In the genomic region with DNA sequence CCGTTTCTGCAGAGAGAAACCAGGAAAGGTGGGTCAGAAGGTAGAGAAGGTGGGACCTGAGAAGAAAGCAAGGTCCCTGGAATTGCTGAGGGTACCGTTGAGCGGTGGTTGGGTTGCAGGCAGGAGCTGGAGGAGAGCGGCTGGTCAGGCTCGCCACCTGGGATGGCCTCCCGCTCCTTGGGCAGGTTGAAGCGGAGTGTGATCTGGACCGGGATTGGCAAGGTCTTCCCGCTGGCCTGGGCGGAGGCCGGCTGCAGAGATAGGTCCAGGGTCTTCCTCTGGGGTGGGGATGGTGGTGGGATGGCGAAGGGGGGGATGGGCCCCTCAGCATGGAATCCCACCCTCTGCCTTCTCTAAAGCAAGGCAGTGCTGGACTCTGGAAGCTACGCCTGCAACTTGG, we compare ENCODE assay signal across 9 mouse cellular contexts. TPM values are rescaled to one million over a fixed set of nuclear protein-coding genes. Genes with fewer than 3 reads are reported as not detected.
DNase-seq lines count a peak whose midpoint lies in the region; ATAC-seq lines count a peak whose summit lies in the region.
"Had no signal": no experiment of that assay in that cellular context is flagged by ENCODE, and none has a peak within 500 bp of the region (broad histone marks: within the 10 kb centered on the region; RNA-seq: fewer than 3 reads in every experiment).

No protein-coding gene starts in this region.

- peak overlapping the region; percentile 64 for H3K4me2 ChIP-seq in neural tube, embryonic 11.5 days (ENCODE audit: low read depth)
- peak overlapping the region; percentile 75 for H3K4me2 ChIP-seq in limb, embryonic 15.5 days

- no peak overlapping the region; the same call in 1 of the 2 replicates for H3K9ac ChIP-seq in neural tube, embryonic 11.5 days (ENCODE audit: low read length)
- peak overlapping the region; percentile 69; the same call in 1 of the 2 replicates for H3K9ac ChIP-seq in limb, embryonic 15.5 days

- 96% methylated on average over 13 of the region's 13 CpGs for WGBS in neural tube, embryonic 11.5 days
- 95% methylated on average over 13 of the region's 13 CpGs for WGBS in limb, embryonic 15.5 days

- H3K4me3 ChIP-seq in neural tube, embryonic 11.5 days (ENCODE audit: low read depth, low read length), result peak overlapping the region; percentile 60
- peak overlapping the region; percentile 69 for H3K4me3 ChIP-seq in limb, embryonic 15.5 days

- H3K9me3 ChIP-seq in neural tube, embryonic 11.5 days (ENCODE audit: control insufficient read depth, low read length), result no peaks in the 10 kb centered on the region
- no peaks in the 10 kb centered on the region for H3K9me3 ChIP-seq in limb, embryonic 15.5 days

- H3K36me3 ChIP-seq in neural tube, embryonic 11.5 days (ENCODE audit: control insufficient read depth, insufficient read depth, low read length), result peaks cover 18% of the 10 kb centered on the region
- peaks cover 52% of the 10 kb centered on the region for H3K36me3 ChIP-seq in limb, embryonic 15.5 days

- H3K27ac ChIP-seq in neural tube, embryonic 11.5 days (ENCODE audit: low read depth, low read length), result no peak overlapping the region
- peak overlapping the region; percentile 99; the same call in 1 of the 2 replicates for H3K27ac ChIP-seq in limb, embryonic 15.5 days

- no peaks in the 10 kb centered on the region for H3K27me3 ChIP-seq in neural tube, embryonic 11.5 days (ENCODE audit: control insufficient read depth, insufficient read depth, low read length)
- H3K27me3 ChIP-seq in limb, embryonic 15.5 days, result no peaks in the 10 kb centered on the region

- peaks cover 9% of the 10 kb centered on the region for H3K4me1 ChIP-seq in neural tube, embryonic 11.5 days (ENCODE audit: control insufficient read depth, insufficient read depth, low read length)
- H3K4me1 ChIP-seq in limb, embryonic 15.5 days, result peaks cover 28% of the 10 kb centered on the region

- peak; percentile 17 for DNase-seq in adrenal gland, postnatal 10 days
- no peak for DNase-seq in adrenal gland, postnatal 25 days
- DNase-seq in neural tube, embryonic 11.5 days (ENCODE audit: low spot score), result no peak
- no peak for DNase-seq in neural tube, embryonic 10.5 days (ENCODE audit: extremely low spot score, low spot score)
- peak; percentile 22 for DNase-seq in testis, postnatal 14 days (ENCODE audit: low spot score)

- ATAC-seq in neural tube, embryonic 11.5 days (ENCODE audit: insufficient read depth, low FRiP score, low TSS enrichment), result no peak
- no peak for ATAC-seq in limb, embryonic 15.5 days (ENCODE audit: insufficient number of reproducible peaks, low FRiP score, low TSS enrichment, low read depth)
- ATAC-seq in monocyte, adult 5-6 weeks (replicated peaks; ENCODE audit: insufficient number of reproducible peaks, low FRiP score, low TSS enrichment, poor library complexity, severe bottlenecking), result no peak
- no peak for ATAC-seq in granulocyte monocyte progenitor cell, adult 5-6 weeks (replicated peaks; ENCODE audit: poor library complexity, severe bottlenecking)

RNA-seq across cellular contexts. Expression of a gene that starts 1.3 kb away (rescaled TPM):
- total RNA-seq in adrenal gland, postnatal 10 days (2021), result 10 to 100 TPM; 49.9 to 52.2 TPM
- total RNA-seq in adrenal gland, postnatal 25 days (2021), result 74.6 and 86.3 TPM in 2 replicates
- 36.3 and 36.5 TPM in 2 replicates for polyA plus RNA-seq in neural tube, embryonic 11.5 days (2014; fragmentation: Nextera tagmentation; extraction: Ambion mirVana)
- 43.3 and 48.7 TPM in 2 replicates for polyA plus RNA-seq in limb, embryonic 15.5 days (2015; fragmentation: Nextera tagmentation; extraction: Ambion mirVana)
- total RNA-seq in monocyte, adult 5-6 weeks (2017), result 65.5 to 109 TPM (median 99.2 TPM) in 3 replicates
- total RNA-seq in granulocyte monocyte progenitor cell, adult 5-6 weeks (2014; fragmentation: Nextera tagmentation), result 27.9 and 52.2 TPM in 2 replicates
- 60.2 and 82.3 TPM in 2 replicates for total RNA-seq in granulocyte monocyte progenitor cell, adult 5-6 weeks (2017)

RNA-seq across cellular contexts. Expression of a gene that starts 7.0 kb away (rescaled TPM):
- total RNA-seq in adrenal gland, postnatal 10 days (2021), result 100 to 1,000 TPM in 1 of 2 experiments, 10 to 100 TPM in 1; 98.8 to 108 TPM
- total RNA-seq in adrenal gland, postnatal 25 days (2021), result 97.8 and 144 TPM in 2 replicates
- polyA plus RNA-seq in neural tube, embryonic 11.5 days (2014; fragmentation: Nextera tagmentation; extraction: Ambion mirVana), result 131 and 137 TPM in 2 replicates
- polyA plus RNA-seq in limb, embryonic 15.5 days (2015; fragmentation: Nextera tagmentation; extraction: Ambion mirVana), result 115 and 116 TPM in 2 replicates
- total RNA-seq in monocyte, adult 5-6 weeks (2017), result 71.5 to 138 TPM (median 136 TPM) in 3 replicates
- 78.4 and 114 TPM in 2 replicates for total RNA-seq in granulocyte monocyte progenitor cell, adult 5-6 weeks (2014; fragmentation: Nextera tagmentation)
- 37.7 and 140 TPM in 2 replicates for total RNA-seq in granulocyte monocyte progenitor cell, adult 5-6 weeks (2017)

RNA-seq across cellular contexts. Expression of a gene that starts 28.6 kb away (rescaled TPM):
- 10 to 100 TPM; 54.1 to 55.7 TPM for total RNA-seq in adrenal gland, postnatal 10 days (2021)
- 96.3 and 101 TPM in 2 replicates for total RNA-seq in adrenal gland, postnatal 25 days (2021)
- 32.5 and 34.4 TPM in 2 replicates for polyA plus RNA-seq in neural tube, embryonic 11.5 days (2014; fragmentation: Nextera tagmentation; extraction: Ambion mirVana)
- 57.3 and 62.0 TPM in 2 replicates for polyA plus RNA-seq in limb, embryonic 15.5 days (2015; fragmentation: Nextera tagmentation; extraction: Ambion mirVana)
- 58.6 to 89.7 TPM (median 73.2 TPM) in 3 replicates for total RNA-seq in monocyte, adult 5-6 weeks (2017)
- total RNA-seq in granulocyte monocyte progenitor cell, adult 5-6 weeks (2014; fragmentation: Nextera tagmentation), result 37.1 and 46.4 TPM in 2 replicates
- 25.4 and 31.7 TPM in 2 replicates for total RNA-seq in granulocyte monocyte progenitor cell, adult 5-6 weeks (2017)

RNA-seq across cellular contexts. Expression of a gene that starts 40.9 kb away (rescaled TPM):
- 1 to 10 TPM; 6.3 to 7.3 TPM for total RNA-seq in adrenal gland, postnatal 10 days (2021)
- 13.1 and 16.4 TPM in 2 replicates for total RNA-seq in adrenal gland, postnatal 25 days (2021)
- polyA plus RNA-seq in neural tube, embryonic 11.5 days (2014; fragmentation: Nextera tagmentation; extraction: Ambion mirVana), result 2.3 and 2.6 TPM in 2 replicates
- 4.3 and 4.4 TPM in 2 replicates for polyA plus RNA-seq in limb, embryonic 15.5 days (2015; fragmentation: Nextera tagmentation; extraction: Ambion mirVana)
- total RNA-seq in monocyte, adult 5-6 weeks (2017), result 13.2 to 18.0 TPM (median 16.1 TPM) in 3 replicates
- total RNA-seq in granulocyte monocyte progenitor cell, adult 5-6 weeks (2014; fragmentation: Nextera tagmentation), result 5.7 and 17.5 TPM in 2 replicates
- 7.5 and 10.4 TPM in 2 replicates for total RNA-seq in granulocyte monocyte progenitor cell, adult 5-6 weeks (2017)

RNA-seq across cellular contexts. Expression of a gene that starts 48.3 kb away (rescaled TPM):
- total RNA-seq in adrenal gland, postnatal 10 days (2021), result not detected
- not detected in 2 replicates for total RNA-seq in adrenal gland, postnatal 25 days (2021)
- polyA plus RNA-seq in neural tube, embryonic 11.5 days (2014; fragmentation: Nextera tagmentation; extraction: Ambion mirVana), result 0.24 and 0.32 TPM in 2 replicates
- polyA plus RNA-seq in limb, embryonic 15.5 days (2015; fragmentation: Nextera tagmentation; extraction: Ambion mirVana), result 30.1 and 30.3 TPM in 2 replicates
- total RNA-seq in monocyte, adult 5-6 weeks (2017), result not detected in 3 replicates
- total RNA-seq in granulocyte monocyte progenitor cell, adult 5-6 weeks (2014; fragmentation: Nextera tagmentation), result not detected in 2 replicates
- total RNA-seq in granulocyte monocyte progenitor cell, adult 5-6 weeks (2017), result not detected in 2 replicates
- total RNA-seq: layer of hippocampus, postnatal 10 days had no signal

Comparison
In these comparisons a context has a peak if more than half of its experiments do, and no peak if none do; other contexts are left out.
1. DNase-seq: peak in adrenal gland, postnatal 10 days (single experiment) and testis, postnatal 14 days (single experiment); none in adrenal gland, postnatal 25 days (single experiment), neural tube, embryonic 11.5 days (single experiment) and neural tube, embryonic 10.5 days (single experiment).